Mouse (Mus musculus): ENCODE data around the gene Ccdc85c. TPM values are rescaled to one million over a fixed set of nuclear protein-coding genes. Genes with fewer than 3 reads are reported as not detected.

Gene Ccdc85c
- 9.0 TPM for polyA plus RNA-seq (2014; fragmentation: Illumina TruSeq; extraction: RNeasy Lipid Tissue Mini Kit (QIAGEN cat#74804); ENCODE audit: low read depth, low replicate concordance)

GRCm38 (mm10) chr12:108274661-108275507 is at the start of gene Ccdc85c:
Ccdc85c (minus strand) TSS chr12:108275425.

GRCm38 (mm10) chr12:108305812-108306794 is 30.9 kb upstream of the Ccdc85c start, which contains the start of gene Hhipl1:
Hhipl1 (plus strand) TSS chr12:108306270.

GRCm38 (mm10) chr12:108179321-108180266 is 95.6 kb downstream of the Ccdc85c start, which contains the start of gene Ccnk:
Ccnk (plus strand) TSS chr12:108179579.

GRCm38 (mm10) chr12:108179246-108179320 is 96.1 kb downstream of the Ccdc85c start, which contains the start of gene Setd3:
Setd3 (minus strand) TSS chr12:108179314.

Other genes with a start within 250 kb of the Ccdc85c start
- gene Setd3, start 96.1 kb downstream of the Ccdc85c start, polyA plus RNA-seq (2014; fragmentation: Illumina TruSeq; extraction: RNeasy Lipid Tissue Mini Kit (QIAGEN cat#74804); ENCODE audit: low read depth, low replicate concordance), result 107 TPM
- gene Ccnk, start 95.8 kb downstream of the Ccdc85c start, polyA plus RNA-seq (2014; fragmentation: Illumina TruSeq; extraction: RNeasy Lipid Tissue Mini Kit (QIAGEN cat#74804); ENCODE audit: low read depth, low replicate concordance), result 29.0 TPM
- gene Hhipl1, start 30.8 kb upstream of the Ccdc85c start, polyA plus RNA-seq (2014; fragmentation: Illumina TruSeq; extraction: RNeasy Lipid Tissue Mini Kit (QIAGEN cat#74804); ENCODE audit: low read depth, low replicate concordance), result 1.5 TPM
- 4.2 TPM for gene Cyp46a1, start 59.0 kb upstream of the Ccdc85c start, polyA plus RNA-seq (2014; fragmentation: Illumina TruSeq; extraction: RNeasy Lipid Tissue Mini Kit (QIAGEN cat#74804); ENCODE audit: low read depth, low replicate concordance)
- gene Eml1, start 95.5 kb upstream of the Ccdc85c start, polyA plus RNA-seq (2014; fragmentation: Illumina TruSeq; extraction: RNeasy Lipid Tissue Mini Kit (QIAGEN cat#74804); ENCODE audit: low read depth, low replicate concordance), result 23.8 TPM

Measured in adipose tissue, adult 10 weeks (tissue).